Mouse (Mus musculus): ENCODE measurements around the gene Wdr24. TPM values are rescaled to one million over a fixed set of nuclear protein-coding genes. Genes with fewer than 3 reads are reported as not detected.
"Not testable (repeated sequence)": the region's sequence is repeated elsewhere in the genome, so short reads cannot be mapped to it uniquely, and the experiment has no call there.

Wdr24 gene
- total RNA-seq, 2 experiments from 2014 or later: 8.9 to 9.3 TPM

DNA sequence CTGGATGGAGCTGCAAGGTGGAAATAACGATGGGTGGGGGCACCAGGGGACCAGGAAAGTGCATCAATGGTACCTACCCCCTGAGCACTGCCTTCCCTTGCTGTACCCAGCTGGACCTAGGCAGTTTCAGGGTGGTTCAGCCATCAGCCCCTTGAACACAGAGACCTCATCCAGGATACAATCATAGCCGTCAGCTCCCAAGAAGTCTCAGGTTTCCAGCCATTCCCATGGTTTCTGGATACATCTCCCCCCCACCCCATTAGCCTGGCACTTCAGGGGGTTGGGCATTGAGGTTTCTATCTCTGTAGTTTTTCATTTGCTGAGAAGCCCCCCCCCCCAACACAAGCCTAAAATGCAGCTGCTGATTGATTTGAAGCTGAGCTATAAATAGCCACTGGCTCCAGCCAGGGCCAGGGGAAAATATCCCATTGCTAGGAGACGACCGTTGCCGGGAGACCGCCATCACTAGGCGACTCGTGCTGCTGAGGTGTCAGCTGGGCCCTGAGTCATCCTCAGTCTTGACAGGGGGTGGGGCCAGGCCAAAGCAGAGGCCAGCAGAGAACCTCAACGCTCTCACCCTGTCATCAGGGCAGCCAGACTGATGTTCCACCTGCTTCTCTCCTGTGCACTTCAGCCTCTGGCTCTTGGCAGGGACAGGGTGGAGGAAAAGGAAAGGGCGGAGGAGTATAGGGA, 20.5 kb upstream of the Wdr24 start:
- DNase-seq: no peak
- intact Hi-C loops (cut with DNase I): loop anchor here (5.0 kb wide), 1 partner anchor 71 kb away; no protein-coding TSS in a partner anchor

DNA sequence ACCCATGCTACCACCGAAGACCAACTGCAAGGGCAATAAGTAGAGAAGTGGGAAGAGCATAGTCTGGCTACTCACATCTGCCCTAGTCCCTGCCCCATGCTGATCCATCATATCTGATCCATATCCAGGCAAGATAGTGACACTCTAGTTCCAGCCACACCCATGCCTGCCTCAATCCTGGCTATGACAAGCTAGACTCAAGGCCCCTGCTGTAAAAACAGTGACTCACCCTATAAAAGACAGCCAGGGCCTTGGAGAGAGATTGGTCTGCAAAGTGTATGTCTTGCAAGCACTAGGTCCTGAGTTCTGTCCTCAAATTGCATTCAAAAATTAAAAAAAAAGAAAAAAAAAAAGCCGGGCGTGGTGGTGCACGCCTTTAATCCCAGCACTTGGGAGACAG, 16.9 kb upstream of the Wdr24 start:
- DNase-seq: no peak
- intact Hi-C loops (cut with DNase I): no loop called here

DNA sequence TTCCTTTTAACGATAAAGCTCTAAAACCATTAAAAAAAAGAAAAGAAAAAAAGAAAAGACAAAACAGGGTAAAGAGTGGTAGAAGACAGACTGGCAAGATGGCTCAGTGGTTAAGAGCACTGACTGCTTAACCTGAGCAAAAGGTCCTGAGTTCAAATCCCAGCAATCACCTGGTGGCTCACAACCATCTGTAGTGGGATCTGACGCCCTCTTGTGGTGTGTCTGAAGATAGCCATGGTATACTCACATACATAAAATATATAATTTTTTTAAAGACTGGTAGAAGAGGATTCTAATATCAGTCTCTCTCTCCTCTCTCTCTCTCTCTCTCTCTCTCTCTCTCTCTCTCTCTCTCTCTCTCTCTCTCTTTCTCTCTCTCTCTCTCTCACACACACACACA, 16.0 kb upstream of the Wdr24 start:
- intact Hi-C loops (cut with DNase I); DNase-seq: not testable (repeated sequence)

DNA sequence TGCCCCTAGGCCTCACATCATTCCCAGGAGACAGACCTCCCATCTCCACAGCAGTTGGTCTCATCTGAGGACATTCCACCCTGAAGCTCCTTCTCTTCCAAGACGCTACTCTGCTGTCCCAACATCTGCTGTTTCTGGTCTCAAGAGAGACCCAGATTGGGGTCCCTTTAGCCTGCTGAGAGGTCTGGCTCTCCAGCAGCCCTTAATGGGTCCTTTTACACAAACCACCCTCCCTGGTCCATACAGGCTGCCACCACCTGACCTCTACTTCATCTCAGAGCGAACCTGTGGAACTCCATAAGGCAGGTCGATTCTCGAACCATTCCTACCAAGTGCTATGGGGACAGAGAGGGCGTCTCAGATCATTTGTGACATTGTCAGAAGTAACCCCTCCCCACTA, 15.4 kb upstream of the Wdr24 start:
- intact Hi-C loops (cut with DNase I): no loop called here
- DNase-seq: no peak

DNA sequence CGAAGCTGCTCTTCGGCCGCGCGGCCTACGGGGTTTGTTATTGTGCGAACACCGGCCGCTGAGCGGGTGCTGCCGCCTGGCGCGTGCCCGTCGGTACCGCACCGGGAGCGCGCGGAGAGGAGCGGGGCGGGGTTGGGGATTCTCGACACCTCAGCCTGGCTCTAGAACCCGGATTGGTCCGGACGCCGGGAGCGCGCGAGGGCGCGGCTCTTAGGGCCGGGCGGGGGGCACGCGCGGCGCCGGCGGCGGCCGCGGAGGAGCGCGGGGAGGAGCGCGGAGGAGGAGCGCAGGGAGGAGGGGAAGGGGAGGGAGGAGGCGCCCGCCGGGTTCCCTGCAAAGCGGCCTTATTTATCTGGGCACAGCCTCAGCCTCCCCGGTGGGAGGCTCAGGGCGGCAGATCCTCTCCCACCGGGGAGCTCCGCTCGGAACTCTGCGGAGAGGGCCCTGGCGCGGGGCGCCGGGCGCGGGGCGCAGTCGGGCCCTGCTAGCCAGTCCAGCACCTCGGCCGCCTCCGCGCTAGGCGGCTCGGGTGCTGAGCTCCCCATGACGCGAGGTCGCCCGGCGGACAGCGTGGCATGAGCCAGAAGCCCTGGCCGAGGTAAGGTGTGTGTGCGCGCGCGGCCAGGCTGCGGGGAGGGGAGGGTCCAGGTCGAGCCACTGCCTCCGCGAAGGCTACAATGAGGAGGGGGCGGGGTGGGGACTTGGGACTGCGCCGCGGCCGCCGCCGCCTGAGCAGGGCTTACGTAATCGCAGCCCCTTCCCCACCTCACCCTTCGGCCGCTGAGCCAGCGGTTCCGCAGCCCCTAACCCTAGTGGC, 14.4 kb upstream of the Wdr24 start, which contains the start of gene Fbxl16:
Fbxl16 (plus strand) TSS at position 297 of the 817 bp plus-strand sequence.
- intact Hi-C loops (cut with DNase I): no loop called here
- peak in 1 of 2 experiments; percentile 42 for DNase-seq

DNA sequence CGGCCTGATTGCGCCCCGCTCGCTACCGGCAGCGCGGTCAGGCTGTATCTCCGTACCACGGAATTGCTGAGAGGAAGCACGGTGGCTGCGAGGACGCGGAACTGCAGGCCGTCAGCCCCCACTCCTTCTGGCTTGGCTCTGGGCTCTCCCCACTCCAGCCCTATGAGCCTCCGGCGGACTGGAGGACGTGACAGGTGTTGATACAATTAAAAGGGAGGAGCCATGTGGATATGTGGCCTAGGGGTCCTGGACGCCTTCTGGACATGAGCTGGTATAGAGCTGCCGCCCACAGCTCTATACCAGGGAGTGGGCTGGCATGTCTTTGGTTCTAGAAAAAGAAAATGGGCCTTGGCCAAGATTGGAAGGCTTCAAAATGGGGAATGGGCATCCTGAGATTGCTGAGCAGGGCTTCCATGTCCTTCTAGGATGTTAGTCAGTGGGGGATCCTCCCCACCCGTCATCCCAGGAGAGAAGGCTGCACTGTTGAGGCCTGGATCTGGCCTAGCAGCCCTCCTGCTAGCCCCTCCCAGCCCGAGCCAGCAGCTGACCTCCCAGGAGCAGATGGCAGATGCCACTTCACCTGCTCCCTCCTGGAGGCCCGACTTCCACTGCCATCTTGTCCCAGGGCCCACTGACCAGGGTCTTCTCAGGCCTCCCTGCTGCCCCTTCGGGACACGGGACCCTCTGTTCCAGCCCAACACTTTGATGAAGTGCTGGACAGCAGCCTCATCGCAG, 13.7 kb upstream of the Wdr24 start:
- intact Hi-C loops (cut with DNase I): no loop called here
- DNase-seq: no peak

DNA sequence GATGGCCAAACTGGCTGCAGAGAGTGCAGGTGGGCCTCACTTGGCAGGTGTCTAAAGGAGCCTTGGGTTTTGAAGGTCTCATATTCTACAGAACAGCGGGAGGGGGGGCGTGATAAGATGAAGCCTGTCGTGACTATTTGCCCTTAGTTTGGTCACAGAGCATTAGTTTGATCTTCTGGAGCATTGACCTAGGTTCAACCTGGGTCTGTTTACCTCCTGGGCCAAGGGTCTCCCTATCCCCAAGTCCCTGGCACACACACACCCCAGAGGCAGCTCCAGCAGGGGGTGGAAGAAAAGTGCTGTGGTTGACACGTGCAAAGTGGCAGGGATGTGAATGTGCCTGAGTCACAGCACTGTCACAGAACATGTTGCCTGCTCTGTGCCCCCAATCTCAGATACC, 12.5 kb upstream of the Wdr24 start:
- intact Hi-C loops (cut with DNase I): no loop called here
- no peak for DNase-seq

DNA sequence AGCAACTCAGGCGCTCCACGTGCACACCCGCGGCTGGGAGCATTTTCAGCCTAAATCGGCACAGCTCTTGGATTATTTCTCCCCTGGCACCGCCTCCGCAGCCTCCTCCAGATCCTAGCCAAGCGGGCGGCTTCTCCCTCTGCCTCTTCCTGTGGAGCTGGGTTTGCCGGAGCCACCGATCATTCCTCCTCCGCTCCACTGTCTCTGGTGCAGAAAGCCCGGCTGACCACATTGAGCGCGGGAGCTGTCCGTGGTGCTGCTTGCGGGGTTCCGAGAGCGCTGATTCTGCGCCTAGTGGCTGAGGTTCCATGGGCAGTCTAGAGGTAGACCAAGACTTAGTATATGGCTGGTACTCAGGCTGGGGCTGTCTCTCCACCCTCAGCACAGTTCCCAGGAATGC, 10.0 kb upstream of the Wdr24 start:
- intact Hi-C loops (cut with DNase I): no loop called here
- DNase-seq: peak; percentile 71 to 73

DNA sequence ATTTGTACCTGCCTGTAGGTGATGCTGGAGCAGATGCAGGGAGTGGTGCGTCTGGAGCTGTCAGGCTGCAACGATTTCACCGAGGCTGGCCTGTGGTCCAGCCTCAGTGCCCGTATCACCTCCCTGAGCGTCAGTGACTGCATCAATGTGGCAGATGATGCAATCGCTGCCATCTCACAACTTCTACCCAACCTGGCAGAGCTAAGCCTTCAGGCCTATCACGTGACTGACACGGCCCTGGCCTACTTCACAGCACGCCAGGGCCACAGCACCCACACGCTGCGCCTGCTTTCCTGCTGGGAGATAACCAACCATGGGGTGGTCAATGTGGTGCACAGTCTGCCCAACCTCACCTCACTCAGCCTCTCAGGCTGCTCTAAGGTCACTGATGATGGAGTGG, 5.8 kb upstream of the Wdr24 start:
- intact Hi-C loops (cut with DNase I): no loop called here
- DNase-seq: no peak

DNA sequence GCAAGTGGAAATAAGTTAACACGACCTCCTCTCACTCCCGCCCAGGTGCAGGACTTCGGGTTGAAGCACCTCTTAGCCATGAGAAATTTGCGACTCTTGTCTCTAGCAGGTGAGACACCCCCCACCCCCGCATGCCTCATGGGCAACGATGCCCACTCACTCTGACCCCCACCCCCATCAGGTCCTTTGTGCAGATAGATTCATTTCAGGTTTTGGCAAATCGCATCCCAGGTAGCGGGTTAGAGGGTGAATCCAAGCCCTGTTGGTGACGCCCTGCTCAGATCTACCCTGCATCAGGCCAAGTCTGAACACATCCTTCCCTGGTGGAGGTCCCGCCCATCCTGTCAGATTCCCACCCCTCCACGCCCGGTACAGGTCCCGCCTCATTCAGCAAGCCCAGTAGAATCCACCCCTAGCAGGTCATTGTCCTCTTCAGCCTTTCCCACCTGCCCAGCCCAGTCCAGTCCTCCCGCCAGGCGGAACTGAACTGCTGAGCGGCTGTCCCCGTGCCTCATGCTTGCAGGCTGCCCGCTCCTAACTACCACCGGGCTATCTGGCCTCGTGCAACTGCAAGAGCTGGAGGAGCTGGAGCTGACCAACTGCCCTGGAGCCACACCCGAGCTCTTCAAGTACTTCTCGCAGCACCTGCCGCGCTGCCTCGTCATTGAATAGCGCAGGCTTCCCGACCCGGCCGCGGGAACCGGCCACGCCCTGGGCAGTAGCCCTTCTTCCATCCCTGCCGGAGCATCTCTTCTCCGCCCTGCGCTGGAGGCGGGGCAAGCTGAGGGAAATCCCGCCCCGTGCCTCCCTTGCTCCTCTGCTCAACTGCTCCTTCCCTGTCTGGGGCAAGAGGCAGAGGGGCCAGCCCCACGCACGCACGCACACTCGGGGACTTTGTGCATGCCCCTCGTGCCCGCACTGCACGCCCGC, 4.3 kb upstream of the Wdr24 start:
- intact Hi-C loops (cut with DNase I): no loop called here
- peak in 1 of 2 experiments; percentile 4 for DNase-seq

DNA sequence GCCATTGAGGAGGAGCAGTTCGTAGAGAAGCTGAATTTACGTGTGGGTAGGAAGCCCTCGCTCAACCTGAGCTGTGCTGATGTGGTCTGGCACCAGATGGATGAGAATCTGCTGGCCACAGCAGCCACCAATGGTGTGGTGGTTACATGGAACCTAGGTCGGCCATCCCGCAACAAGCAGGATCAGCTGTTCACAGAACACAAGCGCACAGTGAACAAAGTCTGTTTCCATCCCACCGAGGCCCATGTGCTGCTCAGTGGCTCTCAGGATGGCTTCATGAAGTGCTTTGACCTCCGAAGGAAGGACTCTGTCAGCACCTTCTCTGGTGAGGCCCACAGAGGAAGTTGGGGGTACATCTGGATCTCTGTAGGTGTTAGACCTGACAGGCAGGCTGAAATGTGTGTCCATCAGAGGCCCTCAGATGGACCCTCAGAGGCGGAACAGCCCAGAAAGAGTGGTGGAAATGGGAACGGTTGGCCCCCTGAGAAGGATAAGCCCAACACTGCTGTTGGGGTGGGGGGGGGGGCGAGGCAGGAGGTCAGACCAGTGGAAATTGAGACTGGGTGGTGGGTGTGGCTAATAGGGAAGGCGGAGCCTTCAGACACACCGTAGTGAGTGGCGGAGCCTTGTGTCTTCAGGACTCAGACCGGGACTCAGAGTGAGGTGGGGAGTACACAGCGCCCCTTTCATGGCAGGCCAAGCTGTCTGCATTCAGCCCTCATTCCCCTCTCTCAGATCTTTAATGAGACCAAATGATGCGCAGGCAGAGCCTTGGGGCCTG, 1.1 kb downstream of the Wdr24 start:
- DNase-seq: no peak
- intact Hi-C loops (cut with DNase I): loop anchor here (10.0 kb wide), 1 partner anchor 930 kb away; the partner anchor contains the start of genes Eme2, Mrps34 and Nme3

DNA sequence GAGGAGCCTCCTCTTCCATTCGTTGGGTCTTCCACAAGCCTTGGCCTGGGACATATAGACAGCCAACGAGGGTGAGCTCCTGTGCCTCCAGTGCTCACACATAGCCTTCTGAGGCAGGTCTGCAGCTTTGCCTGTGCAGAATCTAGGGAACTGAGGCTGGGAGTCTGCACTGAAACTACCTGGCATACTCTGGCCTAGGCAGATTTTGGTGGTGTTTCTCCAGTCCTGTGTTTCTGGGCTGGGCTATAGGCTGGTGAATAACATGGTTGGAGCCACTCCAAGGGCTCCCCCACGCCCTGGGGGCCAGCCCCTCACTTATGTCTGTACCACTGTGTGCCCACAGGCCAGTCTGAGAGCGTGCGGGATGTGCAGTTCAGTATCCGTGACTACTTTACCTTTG, 1.9 kb downstream of the Wdr24 start:
- intact Hi-C loops (cut with DNase I): loop anchor here (10.0 kb wide), 1 partner anchor 931 kb away; the partner anchor contains the start of genes Eme2, Mrps34 and Nme3
- no peak for DNase-seq

DNA sequence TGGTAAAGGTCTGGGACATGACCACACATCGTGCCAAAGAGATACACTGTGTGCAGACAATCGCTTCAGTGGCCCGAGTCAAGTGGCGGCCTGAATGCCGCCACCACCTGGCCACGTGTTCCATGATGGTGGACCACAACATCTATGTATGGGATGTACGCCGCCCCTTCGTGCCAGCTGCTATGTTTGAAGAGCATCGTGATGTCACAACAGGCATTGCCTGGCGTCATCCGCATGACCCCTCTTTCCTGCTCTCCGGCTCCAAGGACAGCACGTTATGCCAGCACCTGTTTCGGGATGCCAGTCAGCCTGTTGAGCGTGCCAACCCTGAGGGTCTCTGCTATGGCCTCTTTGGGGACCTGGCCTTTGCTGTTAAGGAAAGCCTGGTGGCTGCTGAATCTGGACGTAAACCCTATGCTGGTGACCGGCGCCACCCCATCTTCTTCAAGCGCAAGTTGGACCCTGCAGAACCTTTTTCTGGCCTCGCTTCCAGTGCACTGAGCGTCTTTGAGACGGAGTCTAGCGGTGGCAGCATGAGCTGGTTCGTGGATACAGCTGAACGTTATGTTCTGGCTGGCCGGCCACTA, 2.6 kb downstream of the Wdr24 start:
- DNase-seq: no peak
- intact Hi-C loops (cut with DNase I): loop anchor here (10.0 kb wide), 1 partner anchor 931 kb away; the partner anchor contains the start of genes Eme2, Mrps34 and Nme3

DNA sequence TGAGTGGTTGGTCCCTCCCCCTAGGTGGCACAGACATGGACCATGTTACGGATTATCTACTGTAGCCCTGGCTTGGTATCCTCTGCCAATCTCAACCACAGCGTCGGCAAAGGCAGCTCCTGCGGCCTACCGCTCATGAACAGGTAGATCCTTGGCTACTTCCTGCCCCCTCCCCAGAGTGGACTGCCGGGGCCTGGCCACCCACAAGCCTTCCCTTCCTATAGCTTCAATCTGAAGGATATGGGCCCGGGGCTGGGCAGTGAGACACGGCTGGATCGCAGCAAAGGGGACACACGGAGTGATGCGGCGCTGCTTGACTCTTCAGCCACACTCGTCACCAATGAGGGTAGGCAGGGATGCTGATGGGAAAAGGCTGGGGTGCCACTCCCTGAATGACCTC, 3.6 kb downstream of the Wdr24 start:
- no peak for DNase-seq
- intact Hi-C loops (cut with DNase I): loop anchor here (10.0 kb wide), 1 partner anchor 932 kb away; the partner anchor contains the start of genes Eme2, Mrps34 and Nme3

DNA sequence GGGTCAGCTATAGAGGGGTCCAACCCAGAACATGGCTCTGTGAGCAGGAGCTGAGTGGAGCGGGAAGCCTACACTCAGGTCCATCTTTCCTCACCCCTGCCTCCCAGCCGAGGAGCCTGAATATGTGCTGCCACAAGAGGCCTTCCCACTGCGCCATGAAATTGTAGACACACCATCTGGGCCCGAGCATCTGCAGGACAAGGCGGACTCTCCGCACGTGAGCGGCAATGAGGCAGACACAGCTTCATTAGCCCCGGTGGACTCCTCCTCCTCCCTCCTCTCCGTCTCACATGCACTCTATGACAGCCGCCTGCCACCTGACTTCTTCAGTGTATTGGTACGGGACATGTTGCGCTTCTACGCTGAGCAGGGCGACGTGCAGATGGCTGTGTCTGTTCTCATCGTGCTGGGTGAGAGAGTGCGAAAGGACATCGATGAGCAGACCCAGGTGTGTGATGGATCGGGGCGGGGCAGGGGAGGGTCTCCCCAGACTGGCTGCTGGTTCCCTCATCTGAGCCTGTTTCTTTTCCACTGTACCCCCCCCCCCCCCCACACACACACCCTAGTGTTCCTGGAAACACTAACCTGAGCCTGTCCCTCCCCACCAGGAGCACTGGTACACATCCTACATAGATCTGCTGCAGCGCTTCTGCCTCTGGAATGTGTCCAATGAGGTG, 4.3 kb downstream of the Wdr24 start:
- intact Hi-C loops (cut with DNase I): loop anchor here (10.0 kb wide), 1 partner anchor 933 kb away; the partner anchor contains the start of genes Eme2, Mrps34 and Nme3
- no peak for DNase-seq

DNA sequence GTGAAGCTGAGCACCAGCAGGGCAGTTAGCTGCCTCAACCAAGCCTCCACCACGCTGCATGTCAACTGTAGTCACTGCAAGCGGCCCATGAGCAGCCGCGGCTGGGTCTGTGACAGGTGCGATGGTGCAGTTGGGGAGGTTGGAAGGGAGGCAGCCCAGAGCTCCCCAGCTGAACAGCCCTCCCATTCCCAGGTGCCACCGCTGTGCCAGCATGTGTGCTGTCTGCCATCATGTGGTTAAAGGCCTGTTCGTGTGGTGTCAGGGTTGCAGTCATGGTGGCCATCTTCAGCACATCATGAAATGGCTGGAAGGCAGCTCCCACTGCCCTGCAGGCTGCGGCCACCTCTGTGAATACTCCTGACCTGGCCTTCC, 4.8 kb downstream of the Wdr24 start:
- intact Hi-C loops (cut with DNase I): loop anchor here (10.0 kb wide), 1 partner anchor 933 kb away; the partner anchor contains the start of genes Eme2, Mrps34 and Nme3
- no peak for DNase-seq

DNA sequence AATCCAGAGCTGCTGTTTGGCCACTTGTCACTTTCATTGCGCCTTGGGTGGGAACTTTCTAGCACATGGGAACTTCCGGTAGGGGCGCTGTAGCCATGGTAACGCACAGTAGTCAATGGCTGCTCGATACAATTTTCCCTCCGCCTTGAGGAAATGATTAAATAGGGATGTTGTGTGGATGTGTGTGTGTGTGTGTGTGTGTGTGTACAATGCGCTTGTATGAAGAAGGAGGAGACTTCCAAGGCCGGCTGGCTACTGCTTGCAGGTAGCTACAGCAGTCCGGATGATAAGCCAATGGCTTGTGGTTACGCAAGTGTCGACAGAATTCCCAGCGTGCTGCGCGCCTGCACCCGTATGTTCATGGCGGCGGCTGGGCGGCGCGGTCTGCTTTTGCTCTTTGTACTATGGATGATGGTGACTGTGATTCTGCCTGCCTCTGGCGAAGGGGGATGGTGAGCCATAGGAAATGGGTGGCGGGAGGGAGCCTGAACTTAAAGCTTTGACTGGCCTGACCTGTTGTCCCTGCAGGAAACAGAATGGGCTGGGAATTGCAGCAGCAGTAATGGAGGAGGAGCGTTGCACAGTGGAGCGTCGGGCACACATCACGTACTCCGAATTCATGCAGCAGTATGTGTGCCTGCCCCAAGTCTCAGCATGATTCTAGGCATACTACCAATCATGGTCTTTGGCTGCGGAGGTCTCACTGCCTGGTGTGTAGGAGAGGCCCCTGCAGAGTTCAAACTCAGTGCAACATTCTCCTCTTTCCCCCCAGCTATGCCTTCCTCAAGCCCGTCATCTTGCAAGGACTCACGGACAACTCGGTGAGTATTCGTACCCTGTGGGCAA, 5.5 kb downstream of the Wdr24 start, which contains the start of gene Jmjd8:
Jmjd8 (plus strand) TSS at position 156 of the 846 bp plus-strand sequence.
- DNase-seq: peak; percentile 51 to 66
- intact Hi-C loops (cut with DNase I): loop anchor here (10.0 kb wide), 1 partner anchor 934 kb away; the partner anchor contains the start of genes Eme2, Mrps34 and Nme3

All from gastrocnemius, postnatal 36 days (tissue).